Mouse (Mus musculus): ENCODE measurements around the gene Plxnb2. TPM values are rescaled to one million over a fixed set of nuclear protein-coding genes. Genes with fewer than 3 reads are reported as not detected.

Gene Plxnb2
- 10 to 100 TPM; 20.9 to 23.8 TPM for total RNA-seq (2021)
- long read RNA-seq, experiment 1, full-length matches to known transcripts: 1 of 6 reads
- long read RNA-seq, experiment 1, partial matches to known transcripts: 3 of 6 reads
- long read RNA-seq, experiment 1, other reads (novel, unspliced or antisense): 2 of 6 reads
- long read RNA-seq, experiment 2, full-length matches to known transcripts: 5 of 16 reads
- long read RNA-seq, experiment 2, partial matches to known transcripts: 5 of 16 reads
- long read RNA-seq, experiment 2, other reads (novel, unspliced or antisense): 6 of 16 reads

DNA sequence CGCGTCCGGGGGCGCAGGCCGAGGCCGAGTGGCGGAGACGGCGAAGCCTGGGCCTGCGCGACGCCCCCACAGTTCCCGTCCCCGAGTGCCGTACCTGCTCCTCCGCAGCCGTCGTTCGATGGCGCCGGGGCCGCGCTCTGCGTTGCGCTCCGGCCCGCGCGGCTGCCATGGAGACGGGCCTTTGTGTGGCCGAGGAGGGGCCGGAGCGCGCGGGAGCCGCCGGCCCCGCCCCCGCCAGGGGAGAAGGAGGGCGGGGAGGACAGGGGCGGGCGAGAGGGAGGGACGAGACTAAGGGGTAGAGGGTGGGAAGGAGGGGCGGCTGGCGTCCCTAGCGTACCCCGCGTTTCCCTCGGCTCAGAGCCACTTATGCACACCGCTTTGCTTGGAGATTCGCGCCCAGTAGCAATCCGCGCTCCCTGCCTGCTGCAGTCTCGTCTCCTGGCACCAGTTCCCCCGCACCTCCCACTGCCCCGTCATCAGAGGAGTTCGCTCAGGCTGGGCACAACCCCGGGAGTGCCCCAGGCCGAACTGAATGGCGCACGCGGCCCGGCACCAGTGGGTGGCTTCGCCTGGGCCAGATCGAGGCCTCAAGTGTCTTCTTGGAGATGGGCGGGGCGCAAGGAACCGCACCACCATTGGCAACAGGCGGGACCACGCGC is at the start of gene Plxnb2:
Gene Plxnb2, minus strand, starts transcription at position 218 of the 659 bp plus-strand sequence.
- intact Hi-C loops (cut with DNase I; ENCODE audit: low total_unique reads): no loop called here
- DNase-seq: peak; percentile 82

GRCm38 (mm10) chr15:89215611-89216233 is 35.1 kb upstream of the Plxnb2 start:
- intact Hi-C loops (cut with DNase I; ENCODE audit: low total_unique reads): no loop called here
- peak; percentile 39 for DNase-seq

DNA sequence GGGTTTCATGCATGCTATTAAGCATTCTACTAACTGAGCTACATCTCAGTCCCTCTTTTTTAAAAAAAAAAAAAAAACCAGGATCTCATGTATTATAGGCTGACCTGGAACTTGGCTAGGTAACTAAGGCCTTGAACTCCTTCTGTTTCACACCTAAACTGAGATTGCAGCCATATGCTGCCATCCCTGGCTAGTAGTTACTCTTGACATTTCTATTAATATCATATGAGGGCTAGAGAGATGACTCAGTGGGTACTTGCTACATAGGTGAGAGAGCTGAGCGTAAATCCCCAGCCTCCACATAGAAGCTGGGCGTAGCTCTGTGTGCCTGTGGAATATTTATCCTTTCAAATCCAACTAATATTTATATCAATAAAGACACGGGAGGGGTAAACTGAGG is 34.4 kb upstream of the Plxnb2 start:
- no peak for DNase-seq
- intact Hi-C loops (cut with DNase I; ENCODE audit: low total_unique reads): no loop called here

GRCm38 (mm10) chr15:89213517-89213916 is 32.9 kb upstream of the Plxnb2 start:
- intact Hi-C loops (cut with DNase I; ENCODE audit: low total_unique reads): no loop called here
- no peak for DNase-seq

- intact Hi-C loops (cut with DNase I; ENCODE audit: low total_unique reads): no loop called here
- DNase-seq: no peak
These were observed 31.9 kb upstream of the Plxnb2 start for GRCm38 (mm10) chr15:89212495-89212894.

GRCm38 (mm10) chr15:89211716-89212461 is 31.3 kb upstream of the Plxnb2 start:
- intact Hi-C loops (cut with DNase I; ENCODE audit: low total_unique reads): no loop called here
- peak; percentile 30 for DNase-seq

GRCm38 (mm10) chr15:89210915-89211715 is 30.5 kb upstream of the Plxnb2 start, which contains the start of gene Ppp6r2:
Ppp6r2 (plus strand) TSS chr15:89211553.
- peak; percentile 89 for DNase-seq
- intact Hi-C loops (cut with DNase I; ENCODE audit: low total_unique reads): no loop called here

- peak; percentile 83 for DNase-seq
- intact Hi-C loops (cut with DNase I; ENCODE audit: low total_unique reads): loop anchor here (5.0 kb wide), 2 partner anchors 48 to 78 kb away; no protein-coding TSS in a partner anchor
These were observed 29.5 kb upstream of the Plxnb2 start for GRCm38 (mm10) chr15:89209886-89210761.

DNA sequence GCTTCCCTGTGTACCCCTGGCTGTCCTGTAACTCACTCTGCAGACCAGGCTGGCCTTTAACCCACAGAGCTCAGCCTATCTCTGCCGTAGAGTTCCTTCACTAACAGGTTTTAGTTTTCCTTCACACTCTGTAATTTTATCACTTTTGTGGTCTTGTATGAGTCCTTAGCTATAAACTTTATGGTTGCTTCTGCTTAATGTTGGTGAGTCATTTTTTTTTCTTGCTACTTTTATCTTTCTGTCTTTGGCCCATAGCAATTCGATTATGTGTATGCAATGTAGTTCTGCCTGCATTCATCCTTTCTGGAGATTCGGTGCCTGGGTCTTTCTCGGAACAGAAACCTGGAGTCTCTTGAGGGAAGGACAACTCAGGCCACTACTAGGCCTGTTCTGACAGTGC is 26.9 kb upstream of the Plxnb2 start:
- intact Hi-C loops (cut with DNase I; ENCODE audit: low total_unique reads): loop anchor here (5.0 kb wide), 2 partner anchors 45 to 75 kb away; no protein-coding TSS in a partner anchor
- no peak for DNase-seq

DNA sequence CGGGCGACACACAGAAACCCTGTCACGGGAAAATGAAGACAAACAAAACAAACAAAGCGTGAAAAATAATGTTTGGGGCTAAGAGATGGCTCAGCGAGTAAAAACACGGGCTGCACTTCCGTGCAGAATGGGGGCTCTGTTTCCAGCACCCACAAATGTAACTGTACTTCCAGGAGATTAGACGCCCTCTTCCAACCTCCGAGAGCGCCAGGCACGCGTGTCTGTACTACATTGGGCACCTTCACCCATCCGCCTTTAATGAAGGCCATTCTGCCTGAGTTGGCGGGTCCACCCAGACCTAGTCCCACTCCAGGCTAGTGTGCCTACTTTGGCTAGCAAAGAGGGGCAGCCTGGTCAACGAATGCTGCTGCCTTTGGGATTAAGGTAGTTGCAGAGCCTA is 16.5 kb upstream of the Plxnb2 start:
- intact Hi-C loops (cut with DNase I; ENCODE audit: low total_unique reads): no loop called here

DNA sequence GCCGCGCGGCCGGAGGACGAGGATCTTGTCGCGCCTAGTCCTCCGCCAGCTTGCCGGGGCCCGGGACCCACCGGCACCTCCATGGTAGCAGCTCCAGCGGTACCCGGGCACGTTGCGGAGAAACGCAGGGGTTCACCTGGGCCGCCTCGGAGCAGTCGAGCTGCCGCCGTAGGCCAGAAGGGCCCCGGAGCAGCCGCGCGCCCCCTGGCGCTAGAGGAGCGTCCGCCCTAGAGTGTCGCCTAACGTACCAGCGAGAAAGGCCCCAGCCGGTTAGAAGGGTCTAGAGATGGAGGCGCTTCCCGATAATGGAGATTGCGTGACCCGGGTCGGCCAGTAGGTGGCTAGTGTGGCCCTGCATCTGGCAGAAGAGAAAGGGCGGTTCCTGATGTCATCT is 15.7 kb upstream of the Plxnb2 start, which contains the start of gene Dennd6b:
Gene Dennd6b, minus strand, starts transcription at position 184 of the 394 bp plus-strand sequence.
- intact Hi-C loops (cut with DNase I; ENCODE audit: low total_unique reads): no loop called here

More for the DNA sequence above, 16.5 kb upstream of the Plxnb2 start:
- no peak for DNase-seq

DNA sequence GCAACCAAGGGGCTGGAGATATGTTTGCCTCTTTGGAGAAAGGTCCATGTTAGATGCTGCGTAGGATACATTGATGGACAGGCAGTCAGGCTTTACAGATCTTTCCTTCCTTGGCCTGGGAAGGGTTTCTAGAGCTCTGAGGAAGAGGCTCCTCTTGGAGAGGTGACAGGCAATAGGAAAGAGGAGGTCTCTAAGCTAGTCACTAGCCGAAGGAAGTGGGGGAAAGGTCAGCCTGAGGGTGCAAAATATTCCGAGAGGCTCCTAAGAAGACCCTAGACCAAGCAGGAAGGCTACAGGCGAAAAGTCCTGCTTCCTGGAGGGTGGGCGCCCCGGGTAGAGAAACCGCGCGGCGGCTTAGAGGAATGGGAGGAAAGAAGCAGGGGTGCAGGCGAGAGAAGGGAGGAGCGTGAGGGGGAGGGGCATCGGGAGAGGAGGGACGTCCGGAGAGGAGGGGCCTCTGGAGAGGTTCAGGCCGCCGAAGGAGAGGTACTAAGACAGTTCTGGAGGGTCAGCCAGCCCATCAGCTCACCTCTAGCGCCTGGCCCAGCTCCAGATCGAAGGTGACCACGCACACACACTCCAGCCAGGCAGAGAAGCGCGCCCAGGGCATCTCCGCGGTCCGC is 15.2 kb upstream of the Plxnb2 start:
- DNase-seq: peak; percentile 93
- intact Hi-C loops (cut with DNase I; ENCODE audit: low total_unique reads): no loop called here

More for the DNA sequence above, 15.7 kb upstream of the Plxnb2 start, which contains the start of gene Dennd6b:
- DNase-seq: peak; percentile 97

GRCm38 (mm10) chr15:89195261-89195681 is 14.7 kb upstream of the Plxnb2 start:
- intact Hi-C loops (cut with DNase I; ENCODE audit: low total_unique reads): no loop called here
- DNase-seq: no peak

DNA sequence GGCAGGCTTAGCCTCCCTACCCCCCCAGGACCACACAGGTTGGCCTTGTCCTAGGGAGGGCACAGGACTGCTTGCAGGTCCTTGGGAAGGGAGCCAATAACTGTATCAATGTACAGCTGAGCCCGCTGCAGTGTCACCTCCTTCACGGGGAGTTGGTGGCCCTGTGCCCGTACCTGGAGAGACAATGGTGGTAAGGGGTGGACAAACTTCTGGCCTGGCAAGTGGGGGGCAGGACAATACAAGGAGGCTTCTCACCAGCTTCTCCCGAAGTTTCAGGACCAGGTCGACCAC is 4.3 kb upstream of the Plxnb2 start:
- intact Hi-C loops (cut with DNase I; ENCODE audit: low total_unique reads): no loop called here
- no peak for DNase-seq

- DNase-seq: no peak
- intact Hi-C loops (cut with DNase I; ENCODE audit: low total_unique reads): no loop called here
These were observed 3.8 kb upstream of the Plxnb2 start for GRCm38 (mm10) chr15:89184141-89184936.

GRCm38 (mm10) chr15:89182842-89183241 is 2.3 kb upstream of the Plxnb2 start:
- intact Hi-C loops (cut with DNase I; ENCODE audit: low total_unique reads): no loop called here

DNA sequence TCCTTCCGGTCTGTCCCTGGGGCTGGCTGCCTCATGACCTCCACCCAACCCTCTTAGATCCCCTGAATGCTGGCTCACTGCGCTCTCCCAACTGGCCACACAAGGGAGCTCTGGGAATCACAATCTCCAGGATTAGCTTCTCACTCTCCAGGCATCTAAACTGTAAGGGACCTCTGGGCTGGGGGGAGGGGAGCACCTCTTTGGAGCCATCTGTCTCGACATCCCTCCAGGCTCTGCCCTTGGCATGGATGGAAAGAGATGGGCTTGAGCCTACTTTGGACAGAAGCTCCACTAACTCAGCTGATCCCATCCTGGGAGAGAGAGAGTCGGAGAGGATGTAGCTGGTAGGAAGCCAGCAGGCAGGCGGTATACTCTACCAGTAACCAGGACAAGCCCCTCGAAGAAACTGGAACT is 1.7 kb upstream of the Plxnb2 start:
- peak; percentile 57 for DNase-seq
- intact Hi-C loops (cut with DNase I; ENCODE audit: low total_unique reads): no loop called here

More at GRCm38 (mm10) chr15:89182842-89183241, 2.3 kb upstream of the Plxnb2 start:
- no peak for DNase-seq
